Mouse (Mus musculus): ENCODE results near the gene Car5b. TPM values are rescaled to one million over a fixed set of nuclear protein-coding genes. Genes with fewer than 3 reads are reported as not detected.

Gene Car5b
- 1 to 10 TPM; 2.6 to 2.7 TPM for total RNA-seq (2021)

- DNase-seq (ENCODE audit: extremely low spot score in 1 of 2, low spot score in 2 of 2) = peak; percentile 39 to 89
- intact Hi-C loops (cut with DNase I) = no loop called here
Measured at GRCm38 (mm10) chrX:164027607-164028289, at the start of gene Car5b. Gene Car5b (minus strand): TSS chrX:164027997.

DNA sequence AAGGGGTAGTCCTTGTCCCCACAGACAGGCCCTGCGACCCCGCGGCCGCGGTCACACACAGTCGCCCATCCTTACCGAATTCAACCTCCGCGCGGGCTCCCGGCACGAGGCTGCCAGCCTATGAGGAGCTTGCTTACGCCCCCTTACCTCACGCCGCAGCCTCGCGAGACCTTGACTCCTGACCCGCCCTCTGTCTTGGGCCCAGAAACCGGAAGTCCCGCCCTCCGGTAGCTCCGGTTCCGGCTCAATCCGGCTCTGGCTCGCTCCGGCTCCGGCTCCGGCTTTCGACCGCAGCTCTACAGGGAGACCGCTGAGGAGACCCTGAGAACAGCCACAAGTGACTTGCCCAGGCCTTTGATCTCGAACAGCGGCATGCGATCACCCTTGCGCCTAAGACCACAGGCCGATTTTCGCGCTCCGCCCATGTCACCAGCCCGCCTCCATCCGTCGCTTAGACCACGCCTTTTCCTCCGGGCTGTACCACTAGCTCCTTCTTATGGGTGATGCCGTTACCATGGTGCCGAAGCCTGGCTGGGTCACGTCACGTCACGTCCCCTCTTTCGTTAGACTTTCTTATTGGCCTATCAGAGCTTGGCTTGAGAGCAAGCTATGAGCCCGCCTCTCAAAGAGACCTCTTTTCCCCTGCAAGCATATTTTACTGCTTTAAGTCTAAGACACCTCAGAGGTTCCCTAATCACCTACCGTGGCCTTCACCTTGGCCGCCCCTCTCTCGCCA lies 48.4 kb upstream of the Car5b start, which contains the start of gene Siah1b:
Gene Siah1b, minus strand, starts transcription at position 454 of the 736 bp plus-strand sequence.
- intact Hi-C loops (cut with DNase I) = loop anchor here (5.0 kb wide), 1 partner anchor 101 kb away; no protein-coding TSS in a partner anchor
- DNase-seq (ENCODE audit: extremely low spot score in 1 of 2, low spot score in 2 of 2) = peak; percentile 92 to 94

DNA sequence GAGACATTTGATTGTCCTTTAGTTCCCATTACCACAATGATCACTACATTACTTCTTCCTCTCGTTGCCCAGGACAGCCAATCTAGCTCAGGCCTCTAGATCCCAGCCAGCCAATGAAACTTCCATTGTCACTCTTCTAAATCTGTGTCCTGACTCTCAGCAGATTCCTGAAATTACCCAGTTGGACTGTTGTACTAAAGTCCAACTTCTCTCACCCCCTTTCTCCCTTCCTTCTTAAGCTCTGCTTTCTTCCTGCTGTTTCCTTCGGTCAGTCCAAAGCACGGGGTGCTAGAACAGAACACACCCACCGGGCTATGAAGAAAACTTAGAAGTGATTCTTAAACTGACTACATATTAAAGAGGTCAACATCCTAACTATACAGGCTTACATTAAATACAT lies 41.2 kb upstream of the Car5b start:
- intact Hi-C loops (cut with DNase I) = no loop called here
- no peak for DNase-seq (ENCODE audit: extremely low spot score in 1 of 2, low spot score in 2 of 2)

DNA sequence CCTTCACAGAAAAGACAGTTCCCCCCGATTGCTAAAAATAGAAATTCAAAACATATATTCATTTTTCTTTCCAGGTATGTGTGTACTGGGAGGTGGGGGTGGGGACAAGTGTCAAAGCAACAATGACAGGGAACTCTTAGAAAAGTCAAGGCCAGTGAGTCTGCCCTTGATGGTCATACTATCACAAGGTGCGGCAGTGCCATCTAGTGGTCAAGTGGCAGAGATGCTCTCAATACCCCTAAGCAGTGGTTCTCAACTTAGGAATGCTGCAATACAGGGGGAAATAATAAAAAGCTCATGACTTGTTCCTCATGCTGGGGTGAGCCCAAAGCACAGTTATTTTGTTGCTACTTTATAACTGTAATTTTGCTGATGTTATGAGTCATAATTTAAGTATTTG lies 38.4 kb upstream of the Car5b start:
- DNase-seq (ENCODE audit: extremely low spot score in 1 of 2, low spot score in 2 of 2) = peak; percentile 20 to 72
- intact Hi-C loops (cut with DNase I) = no loop called here

DNA sequence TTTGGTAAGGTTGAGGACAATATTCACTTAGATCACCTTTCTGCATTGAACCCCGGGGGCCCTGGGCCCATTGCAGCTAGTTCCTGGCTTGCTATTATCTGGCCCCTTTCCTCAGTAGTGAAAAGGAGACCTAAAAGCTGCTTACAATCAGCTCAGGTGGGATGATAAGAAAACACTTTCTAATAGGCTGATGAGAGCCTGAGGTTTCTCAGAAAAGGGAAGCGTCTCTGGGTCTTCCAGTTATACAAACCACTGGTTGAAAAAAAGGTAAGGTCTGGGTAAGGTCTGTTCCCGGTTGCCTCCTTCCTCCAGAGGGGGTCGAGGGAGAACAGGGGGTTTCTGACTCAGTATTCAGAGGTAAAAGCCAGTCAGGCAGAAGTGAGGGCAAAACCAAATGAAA lies 31.3 kb upstream of the Car5b start:
- no peak for DNase-seq (ENCODE audit: extremely low spot score in 1 of 2, low spot score in 2 of 2)

GRCm38 (mm10) chrX:164058523-164058922 lies 30.7 kb upstream of the Car5b start:
- intact Hi-C loops (cut with DNase I) = no loop called here
- DNase-seq (ENCODE audit: extremely low spot score in 1 of 2, low spot score in 2 of 2) = no peak

More for the DNA sequence above, 31.3 kb upstream of the Car5b start:
- intact Hi-C loops (cut with DNase I) = no loop called here

GRCm38 (mm10) chrX:164055726-164056125 lies 27.9 kb upstream of the Car5b start:
- DNase-seq (ENCODE audit: extremely low spot score in 1 of 2, low spot score in 2 of 2) = no peak
- intact Hi-C loops (cut with DNase I) = no loop called here

GRCm38 (mm10) chrX:164046736-164047135 lies 18.9 kb upstream of the Car5b start:
- intact Hi-C loops (cut with DNase I) = no loop called here
- DNase-seq (ENCODE audit: extremely low spot score in 1 of 2, low spot score in 2 of 2) = no peak

- DNase-seq (ENCODE audit: extremely low spot score in 1 of 2, low spot score in 2 of 2) = peak; percentile 4 to 42
Measured at GRCm38 (mm10) chrX:164042069-164042468, 14.3 kb upstream of the Car5b start.

GRCm38 (mm10) chrX:164038882-164039281 lies 11.1 kb upstream of the Car5b start:
- intact Hi-C loops (cut with DNase I) = no loop called here
- peak in 1 of 2 experiments; percentile 18 for DNase-seq (ENCODE audit: extremely low spot score in 1 of 2, low spot score in 2 of 2)

More at GRCm38 (mm10) chrX:164042069-164042468, 14.3 kb upstream of the Car5b start:
- intact Hi-C loops (cut with DNase I) = no loop called here

GRCm38 (mm10) chrX:164035931-164036330 lies 8.1 kb upstream of the Car5b start:
- no peak for DNase-seq (ENCODE audit: extremely low spot score in 1 of 2, low spot score in 2 of 2)
- intact Hi-C loops (cut with DNase I) = no loop called here

- DNase-seq (ENCODE audit: extremely low spot score in 1 of 2, low spot score in 2 of 2) = no peak
- intact Hi-C loops (cut with DNase I) = no loop called here
Measured at GRCm38 (mm10) chrX:164035401-164035800, 7.6 kb upstream of the Car5b start.

- intact Hi-C loops (cut with DNase I) = no loop called here
- no peak for DNase-seq (ENCODE audit: extremely low spot score in 1 of 2, low spot score in 2 of 2)
Measured at GRCm38 (mm10) chrX:164032526-164032925, 4.7 kb upstream of the Car5b start.

DNA sequence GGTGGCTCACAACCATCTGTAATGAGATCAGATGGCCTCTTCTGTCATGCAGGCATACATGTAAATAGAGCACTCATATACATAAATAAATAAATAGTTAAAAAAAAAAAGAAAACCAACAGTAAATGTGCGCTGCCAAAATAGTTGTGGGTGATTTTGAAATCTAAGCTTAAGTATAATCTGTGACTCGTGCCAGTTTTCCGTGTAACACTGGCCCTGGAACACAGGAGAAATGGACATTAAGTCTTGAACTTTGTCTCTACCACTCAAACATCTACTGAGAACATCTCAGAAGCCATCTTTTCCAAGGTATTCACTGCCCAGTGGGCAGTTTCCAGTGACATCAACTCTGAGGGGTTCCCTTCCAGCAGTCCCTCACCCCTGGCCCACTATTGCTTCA lies 12.2 kb downstream of the Car5b start:
- intact Hi-C loops (cut with DNase I) = no loop called here
- no peak for DNase-seq (ENCODE audit: extremely low spot score in 1 of 2, low spot score in 2 of 2)

DNA sequence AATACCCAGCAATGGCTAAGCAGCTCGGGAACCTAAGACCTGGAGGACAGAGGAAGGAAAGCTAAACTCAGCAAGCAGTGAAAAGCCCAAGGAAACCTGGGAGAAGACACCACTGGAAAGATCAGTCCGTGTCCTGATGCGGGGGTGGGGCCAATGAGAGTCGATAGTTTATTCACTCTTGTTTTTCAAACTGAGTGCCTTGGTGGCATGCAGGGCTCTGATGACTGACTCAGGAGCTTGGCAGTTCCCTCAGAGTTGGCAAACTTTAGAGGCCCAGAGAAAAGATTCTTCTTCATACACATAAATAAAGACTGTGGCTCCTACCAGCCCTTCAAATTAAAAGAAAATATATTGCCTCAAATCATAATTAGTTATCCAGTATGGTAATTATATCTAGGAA lies 12.8 kb downstream of the Car5b start:
- intact Hi-C loops (cut with DNase I) = no loop called here
- no peak for DNase-seq (ENCODE audit: extremely low spot score in 1 of 2, low spot score in 2 of 2)

GRCm38 (mm10) chrX:164013318-164013717 lies 14.5 kb downstream of the Car5b start:
- intact Hi-C loops (cut with DNase I) = no loop called here

DNA sequence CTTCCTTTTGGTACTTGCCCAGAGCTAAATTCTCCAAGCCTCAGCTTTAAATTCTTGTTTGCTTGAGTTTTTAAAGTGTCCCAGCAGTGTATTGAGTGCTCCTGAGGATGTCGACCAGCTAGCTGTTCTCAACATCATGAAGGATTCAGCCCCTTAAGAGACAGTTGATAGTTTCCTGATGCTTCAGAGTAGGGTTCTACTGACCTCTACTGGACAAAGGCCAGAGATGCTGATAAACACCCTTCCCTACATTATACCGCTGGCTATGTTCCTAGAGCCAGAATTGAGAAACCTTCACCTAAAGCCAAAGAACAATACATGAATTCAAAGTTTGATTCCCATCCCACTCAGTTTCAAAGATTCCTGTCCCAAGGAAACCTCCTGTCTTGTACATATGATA lies 23.0 kb downstream of the Car5b start:
- intact Hi-C loops (cut with DNase I) = no loop called here
- no peak for DNase-seq (ENCODE audit: extremely low spot score in 1 of 2, low spot score in 2 of 2)

More at GRCm38 (mm10) chrX:164013318-164013717, 14.5 kb downstream of the Car5b start:
- no peak for DNase-seq (ENCODE audit: extremely low spot score in 1 of 2, low spot score in 2 of 2)

DNA sequence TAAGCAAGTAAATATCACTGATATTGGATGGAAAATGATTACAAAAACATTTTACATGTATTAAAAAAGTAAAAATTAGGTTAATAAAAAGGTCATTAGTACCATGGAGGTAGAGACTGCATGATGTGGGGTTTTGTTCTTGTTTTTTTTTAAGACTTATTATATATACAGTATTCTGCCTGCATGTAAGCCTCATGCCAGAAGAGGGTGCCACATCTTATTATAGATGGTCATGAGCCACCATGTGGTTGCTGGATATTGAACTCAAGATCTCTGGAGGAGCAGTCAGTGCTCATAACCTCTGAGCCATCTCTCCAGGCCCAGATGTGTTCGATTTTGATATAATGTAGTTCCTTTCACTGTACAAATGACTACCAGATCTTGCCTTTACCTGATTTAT lies 27.9 kb downstream of the Car5b start:
- intact Hi-C loops (cut with DNase I) = no loop called here

DNA sequence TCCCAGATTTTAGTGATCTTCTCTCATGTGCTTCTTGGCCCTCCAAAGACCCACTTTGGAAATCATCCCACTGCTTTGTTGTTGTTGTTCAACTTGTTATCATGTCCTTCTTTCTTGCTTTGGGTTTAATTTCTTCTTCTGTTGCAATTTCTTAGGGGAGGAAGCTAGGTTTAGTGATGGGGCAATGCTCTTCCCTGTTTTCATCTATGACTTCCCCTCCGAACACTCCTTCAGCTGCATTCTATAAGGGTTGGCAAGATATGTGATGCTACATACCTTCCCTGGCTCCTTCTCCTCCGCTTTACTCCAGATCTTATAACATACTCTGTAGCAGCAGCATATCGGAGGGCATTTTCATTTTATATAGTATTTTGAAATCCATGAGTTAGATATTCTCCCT lies 31.0 kb downstream of the Car5b start:
- intact Hi-C loops (cut with DNase I) = no loop called here
- no peak for DNase-seq (ENCODE audit: extremely low spot score in 1 of 2, low spot score in 2 of 2)

More for the DNA sequence above, 27.9 kb downstream of the Car5b start:
- no peak for DNase-seq (ENCODE audit: extremely low spot score in 1 of 2, low spot score in 2 of 2)

- no peak for DNase-seq (ENCODE audit: extremely low spot score in 1 of 2, low spot score in 2 of 2)
- intact Hi-C loops (cut with DNase I) = no loop called here
Measured at GRCm38 (mm10) chrX:163987718-163988374, 40.0 kb downstream of the Car5b start.

Data from left cerebral cortex, postnatal 10 days (tissue).